Mouse (Mus musculus) urinary bladder, adult 2 months (tissue): ENCODE results near the gene Zfand5. TPM values are rescaled to one million over a fixed set of nuclear protein-coding genes. Genes with fewer than 3 reads are reported as not detected.

Experiments
- DNase-seq: peaks from one replicate; pipeline ENCODE4 v3.0.0; 2022; ENCODE audit warnings: low spot score
- polyA plus RNA-seq: library from polyadenylated mRNA; depleted of rRNA; stranded (reverse); fragments of >200 nt; gene quantifications from 2 replicates; pipeline ENCODE4 v1.2.3, GENCODE M21; 2012; rRNA removed

Zfand5 gene
- polyA plus RNA-seq, 1 experiment = 85.7 TPM

GRCm38 (mm10) chr19:21329770-21330169 lies 57.7 kb downstream of the Zfand5 start:
- no peak for DNase-seq

GRCm38 (mm10) chr19:21330305-21331115 lies 58.4 kb downstream of the Zfand5 start:
- DNase-seq = no peak

DNA sequence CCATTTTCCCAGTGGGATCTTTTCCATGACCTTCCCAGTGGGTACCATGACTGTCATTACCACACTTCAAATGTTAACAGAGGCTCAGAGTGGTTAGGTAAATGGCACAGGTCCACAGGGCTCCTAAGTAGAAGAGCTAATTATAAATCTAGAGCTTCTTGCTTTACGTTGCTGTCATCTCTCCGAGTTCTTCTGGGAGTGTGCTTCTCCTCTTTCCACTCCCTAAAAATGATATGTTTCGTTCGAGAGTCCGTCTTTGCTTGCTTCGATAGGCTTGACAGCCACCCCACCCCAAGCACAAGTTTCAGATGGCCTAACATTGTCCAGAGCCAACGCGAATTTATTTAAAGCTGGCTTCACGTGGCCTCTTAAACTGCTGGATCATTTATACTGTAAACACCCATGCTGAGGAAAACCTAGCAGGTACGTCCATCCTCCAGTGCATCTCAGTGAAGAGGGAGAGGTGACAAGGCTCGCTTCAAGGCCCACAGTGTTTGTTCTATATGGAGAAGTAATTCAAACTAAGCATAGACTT lies 59.6 kb downstream of the Zfand5 start:
- no peak for DNase-seq

Other genes starting within 250 kb of the Zfand5 start
- gene Gda, start 201.2 kb downstream of the Zfand5 start, polyA plus RNA-seq = 12.0 and 14.4 TPM in 2 replicates